Mouse (Mus musculus): ENCODE data around the gene Ciita.

Ciita gene

GRCm38 (mm10) chr16:10479857-10480256 is at the start of gene Ciita:
TSS of gene Ciita (plus strand) at chr16:10480059.
- no peak for DNase-seq (ENCODE audit: low spot score)

- DNase-seq (ENCODE audit: low spot score): no peak
Observed at GRCm38 (mm10) chr16:10431911-10432310, 47.9 kb upstream of the Ciita start.

GRCm38 (mm10) chr16:10432387-10432786 is 47.5 kb upstream of the Ciita start:
- no peak for DNase-seq (ENCODE audit: low spot score)

GRCm38 (mm10) chr16:10433344-10433743 is 46.5 kb upstream of the Ciita start:
- no peak for DNase-seq (ENCODE audit: low spot score)

GRCm38 (mm10) chr16:10436166-10436565 is 43.7 kb upstream of the Ciita start:
- no peak for DNase-seq (ENCODE audit: low spot score)

- DNase-seq (ENCODE audit: low spot score): no peak
Observed at GRCm38 (mm10) chr16:10438055-10438454, 41.8 kb upstream of the Ciita start.

GRCm38 (mm10) chr16:10441328-10441727 is 38.5 kb upstream of the Ciita start:
- no peak for DNase-seq (ENCODE audit: low spot score)

GRCm38 (mm10) chr16:10441761-10442160 is 38.1 kb upstream of the Ciita start:
- DNase-seq (ENCODE audit: low spot score): no peak

GRCm38 (mm10) chr16:10443723-10444122 is 36.1 kb upstream of the Ciita start:
- DNase-seq (ENCODE audit: low spot score): no peak

GRCm38 (mm10) chr16:10446573-10447263 is 33.1 kb upstream of the Ciita start:
- no peak for DNase-seq (ENCODE audit: low spot score)

GRCm38 (mm10) chr16:10447264-10447594 is 32.6 kb upstream of the Ciita start, which contains the start of gene Tvp23a:
TSS of gene Tvp23a (minus strand) at chr16:10447362.
- peak; percentile 52 for DNase-seq (ENCODE audit: low spot score)

- no peak for DNase-seq (ENCODE audit: low spot score)
Observed at GRCm38 (mm10) chr16:10447781-10448180, 32.1 kb upstream of the Ciita start.

- DNase-seq (ENCODE audit: low spot score): no peak
Observed at GRCm38 (mm10) chr16:10448931-10449330, 30.9 kb upstream of the Ciita start.

GRCm38 (mm10) chr16:10451906-10452305 is 28.0 kb upstream of the Ciita start:
- DNase-seq (ENCODE audit: low spot score): no peak

- DNase-seq (ENCODE audit: low spot score): peak; percentile 78
Observed at GRCm38 (mm10) chr16:10452445-10452896, 27.4 kb upstream of the Ciita start.

GRCm38 (mm10) chr16:10453872-10454582 is 25.8 kb upstream of the Ciita start:
- no peak for DNase-seq (ENCODE audit: low spot score)

GRCm38 (mm10) chr16:10454583-10454974 is 25.3 kb upstream of the Ciita start:
- no peak for DNase-seq (ENCODE audit: low spot score)

GRCm38 (mm10) chr16:10460188-10460587 is 19.7 kb upstream of the Ciita start:
- no peak for DNase-seq (ENCODE audit: low spot score)

GRCm38 (mm10) chr16:10461178-10461577 is 18.7 kb upstream of the Ciita start:
- DNase-seq (ENCODE audit: low spot score): no peak

GRCm38 (mm10) chr16:10465011-10465681 is 14.7 kb upstream of the Ciita start:
- no peak for DNase-seq (ENCODE audit: low spot score)

- DNase-seq (ENCODE audit: low spot score): no peak
Observed at GRCm38 (mm10) chr16:10467391-10468107, 12.3 kb upstream of the Ciita start.

- no peak for DNase-seq (ENCODE audit: low spot score)
Observed at GRCm38 (mm10) chr16:10468201-10468600, 11.7 kb upstream of the Ciita start.
